Mouse (Mus musculus) hindbrain, embryonic 10.5 days (tissue): ENCODE measurements around the gene Kcnk10. TPM values are rescaled to one million over a fixed set of nuclear protein-coding genes. Genes with fewer than 3 reads are reported as not detected.

Experiments
- DNase-seq: peaks from one replicate; pipeline ENCODE4 v3.0.0-alpha.2; 2017; ENCODE audit warnings: low spot score
- H3K27ac ChIP-seq: fragments of 300-500 bp; sonication (generic); 2 replicates; pipeline ENCODE4 v1.5.1; 2016; ENCODE audit warnings: mild to moderate bottlenecking, moderate library complexity
- H3K27me3 ChIP-seq: fragments of 300-500 bp; sonication (generic); 2 replicates; pipeline ENCODE4 v1.6.1; 2016; ENCODE audit warnings: mild to moderate bottlenecking; ENCODE audit not compliant: poor library complexity, insufficient read depth, severe bottlenecking
- H3K36me3 ChIP-seq: fragments of 300-500 bp; sonication (generic); 2 replicates; pipeline ENCODE4 v1.6.1; 2016; ENCODE audit warnings: mild to moderate bottlenecking, moderate library complexity
- H3K4me1 ChIP-seq: fragments of 300-500 bp; sonication (generic); replicated peaks from 2 replicates; pipeline ENCODE4 v1.6.1; 2016; ENCODE audit warnings: mild to moderate bottlenecking
- H3K4me3 ChIP-seq: fragments of 300-500 bp; sonication (generic); 2 replicates; pipeline ENCODE4 v1.5.1; 2016; ENCODE audit warnings: mild to moderate bottlenecking, moderate library complexity
- H3K9me3 ChIP-seq: fragments of 300-500 bp; sonication (generic); 2 replicates; pipeline ENCODE4 v1.6.1; 2016; ENCODE audit warnings: mild to moderate bottlenecking, moderate library complexity
- WGBS: fragments of 180-500 bp; shearing (Covaris S2); methylation state at CpG from one replicate; pipeline ENCODE4 v1.1.7; 2016; 5-methylcytosine and 5-hydroxymethylcytosine counted together
- polyA plus RNA-seq: library from polyadenylated mRNA; unstranded; fragments of >200 nt; fragmentation: Nextera tagmentation; extraction: Ambion mirVana; gene quantifications from 2 replicates; pipeline ENCODE4 v1.2.1, GENCODE M21; 2016

The Kcnk10 gene
- polyA plus RNA-seq, 1 experiment from 2014 or later: 36.1 TPM

DNA sequence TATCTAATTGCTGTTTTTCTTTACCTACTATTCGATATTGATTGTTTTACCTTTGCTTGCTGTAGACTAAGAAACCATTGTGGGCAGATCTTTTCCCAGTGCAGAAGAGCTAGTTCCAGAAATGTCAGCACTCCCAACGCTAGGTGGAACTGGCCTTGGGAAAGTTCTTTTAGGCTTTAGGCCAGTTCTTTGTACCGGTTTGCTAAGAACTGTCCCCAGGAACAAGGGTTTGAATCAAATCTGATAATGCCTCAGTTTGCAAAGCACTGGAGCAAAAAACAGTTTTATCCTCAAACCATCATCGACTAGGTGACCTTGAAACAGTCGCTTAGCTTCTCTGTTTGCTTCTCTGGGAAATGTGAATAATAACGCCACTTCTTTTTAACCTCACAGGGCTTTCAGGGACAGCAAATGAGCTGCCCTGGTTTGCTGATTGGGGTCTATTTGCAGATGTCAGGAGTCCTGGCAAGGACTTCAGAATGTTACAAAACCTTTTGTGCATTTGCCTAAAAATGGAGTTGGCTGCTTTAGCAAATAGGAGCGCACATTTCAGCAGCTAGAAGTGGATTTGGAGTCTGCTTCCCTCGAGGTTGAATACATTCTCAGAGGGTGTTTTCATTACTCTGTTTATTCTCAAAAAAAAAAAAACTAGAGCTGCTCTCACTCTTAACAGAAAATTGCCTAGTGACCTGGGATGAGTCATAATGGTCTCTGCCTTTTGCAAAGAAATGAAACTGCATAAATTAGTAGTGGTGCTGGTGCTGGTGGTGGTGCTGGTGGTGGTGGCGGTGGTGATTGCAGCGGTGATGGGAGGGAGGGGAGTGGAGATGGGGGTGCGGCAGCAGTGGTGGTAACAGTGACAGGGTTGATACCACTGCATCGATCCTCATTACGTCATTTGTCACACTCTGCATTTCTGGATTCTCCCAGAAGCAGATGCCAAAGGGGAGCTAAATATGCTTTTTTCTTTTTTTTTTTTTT, 53.5 kb downstream of the Kcnk10 start:
- Histone ChIP-seq H3K36me3 (peaks cover 52% of the 10 kb centered on the region), H3K9me3 (peaks cover 12% of the 10 kb centered on the region), H3K4me3 (no peak overlapping the region), H3K27me3 (no peaks in the 10 kb centered on the region), H3K4me1 (peaks cover 18% of the 10 kb centered on the region), H3K27ac (peak overlapping the region; percentile 1)
- DNase-seq: no peak
- WGBS: 78% methylated on average over 13 of the region's 13 CpGs

DNA sequence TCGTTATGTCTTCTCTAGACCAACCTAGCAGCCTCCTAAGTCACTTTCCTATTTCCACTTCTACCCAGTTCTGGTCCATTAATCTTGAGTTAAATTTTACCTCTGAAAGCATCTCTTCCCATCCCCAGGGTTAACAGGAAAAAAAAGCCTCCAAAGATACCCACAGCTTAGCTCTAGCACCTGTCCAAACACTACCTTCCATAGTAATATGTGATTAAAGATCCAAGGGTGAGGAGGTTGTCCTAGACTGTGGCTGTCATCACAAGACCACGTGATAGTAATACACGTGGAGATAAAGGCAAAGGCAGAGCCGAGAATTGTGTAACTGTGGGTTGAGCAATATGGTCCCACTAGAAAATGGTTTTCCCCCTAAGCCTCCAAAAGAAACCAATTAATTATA, 56.8 kb downstream of the Kcnk10 start:
- H3K27ac ChIP-seq: no peak overlapping the region
- no peaks in the 10 kb centered on the region for H3K27me3 ChIP-seq
- WGBS: 87% methylated on average over 4 of the region's 4 CpGs
- peaks cover 44% of the 10 kb centered on the region for H3K36me3 ChIP-seq
- H3K4me1 ChIP-seq: peaks cover 18% of the 10 kb centered on the region
- H3K4me3 ChIP-seq: no peak overlapping the region
- DNase-seq: no peak
- peaks cover 6% of the 10 kb centered on the region for H3K9me3 ChIP-seq

DNA sequence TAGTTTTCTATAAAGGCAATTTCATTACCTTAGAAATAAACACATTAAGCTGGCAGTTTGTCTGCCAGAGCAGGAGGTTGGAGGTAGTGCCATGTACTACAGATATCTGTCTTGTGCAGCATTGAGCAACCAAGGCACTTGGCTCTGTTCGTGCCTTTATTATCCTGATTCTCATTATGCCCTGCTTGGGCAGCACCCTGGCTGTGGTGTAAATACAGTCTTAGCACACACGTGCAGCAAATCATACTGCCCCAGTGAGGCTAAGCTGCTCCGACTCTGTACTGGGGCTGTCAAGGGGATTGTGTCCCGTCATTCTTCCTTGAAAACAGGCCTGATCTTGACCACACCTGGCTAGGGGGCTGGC, 57.6 kb downstream of the Kcnk10 start:
- Histone ChIP-seq H3K4me1 (peaks cover 18% of the 10 kb centered on the region), H3K9me3 (peaks cover 3% of the 10 kb centered on the region), H3K4me3 (no peak overlapping the region), H3K27ac (no peak overlapping the region), H3K27me3 (no peaks in the 10 kb centered on the region), H3K36me3 (peaks cover 36% of the 10 kb centered on the region)
- DNase-seq: no peak
- WGBS: 76% methylated on average over 4 of the region's 4 CpGs

GRCm38 (mm10) chr12:98519866-98520567, 58.1 kb downstream of the Kcnk10 start:
- WGBS: 67% methylated on average over 7 of the region's 7 CpGs
- H3K4me3 ChIP-seq: no peak overlapping the region
- H3K27ac ChIP-seq: no peak overlapping the region
- H3K9me3 ChIP-seq: no peaks in the 10 kb centered on the region
- H3K36me3 ChIP-seq: peaks cover 31% of the 10 kb centered on the region
- H3K4me1 ChIP-seq: peaks cover 18% of the 10 kb centered on the region
- DNase-seq: no peak
- H3K27me3 ChIP-seq: no peaks in the 10 kb centered on the region

GRCm38 (mm10) chr12:98505601-98506000, 72.5 kb downstream of the Kcnk10 start:
- Histone ChIP-seq H3K27me3 (no peaks in the 10 kb centered on the region), H3K4me1 (peaks cover 6% of the 10 kb centered on the region), H3K36me3 (peaks cover 59% of the 10 kb centered on the region), H3K27ac (no peak overlapping the region), H3K4me3 (no peak overlapping the region), H3K9me3 (no peaks in the 10 kb centered on the region)
- no peak for DNase-seq
- 78% methylated on average over 4 of the region's 4 CpGs for WGBS

- Histone ChIP-seq H3K27ac (no peak overlapping the region), H3K4me3 (no peak overlapping the region), H3K9me3 (no peaks in the 10 kb centered on the region), H3K27me3 (no peaks in the 10 kb centered on the region), H3K36me3 (peaks cover 27% of the 10 kb centered on the region), H3K4me1 (peaks cover 6% of the 10 kb centered on the region)
- no peak for DNase-seq
- 85% methylated on average over 11 of the region's 11 CpGs for WGBS
Observed at GRCm38 (mm10) chr12:98501528-98502280, 76.4 kb downstream of the Kcnk10 start.

- H3K9me3 ChIP-seq: no peaks in the 10 kb centered on the region
- WGBS: 87% methylated on average over 4 of the region's 4 CpGs
- H3K27ac ChIP-seq: no peak overlapping the region
- H3K4me1 ChIP-seq: peaks cover 6% of the 10 kb centered on the region
- no peak overlapping the region for H3K4me3 ChIP-seq
- peaks cover 28% of the 10 kb centered on the region for H3K36me3 ChIP-seq
- DNase-seq: no peak
- no peaks in the 10 kb centered on the region for H3K27me3 ChIP-seq
Observed at GRCm38 (mm10) chr12:98501045-98501444, 77.1 kb downstream of the Kcnk10 start.

DNA sequence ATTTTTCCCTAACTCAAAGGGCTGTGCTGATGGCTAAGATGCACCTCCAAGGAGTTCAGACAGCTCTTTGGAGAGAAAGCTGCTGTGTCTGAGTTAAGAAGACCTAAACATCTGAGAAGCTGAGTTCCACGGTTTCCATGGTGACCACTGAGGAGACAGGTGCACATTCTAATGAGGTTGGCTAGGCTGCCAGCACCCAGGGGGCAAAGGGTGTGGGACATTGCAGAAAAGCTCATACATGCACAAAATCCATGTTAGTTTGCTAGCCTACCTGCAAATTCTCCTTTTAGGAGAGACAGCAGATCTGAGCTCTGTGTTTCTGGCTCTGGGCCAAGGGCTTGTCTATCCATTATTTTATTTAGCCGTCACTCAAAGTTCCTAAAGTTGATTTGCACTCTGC, 96.7 kb downstream of the Kcnk10 start:
- H3K4me1 ChIP-seq: peaks cover 42% of the 10 kb centered on the region
- 78% methylated on average over 2 of the region's 2 CpGs for WGBS
- peaks cover 21% of the 10 kb centered on the region for H3K36me3 ChIP-seq
- DNase-seq: no peak
- H3K27ac ChIP-seq: peak overlapping the region; percentile 35; the same call in 1 of the 2 replicates
- H3K27me3 ChIP-seq: no peaks in the 10 kb centered on the region
- H3K4me3 ChIP-seq: no peak overlapping the region
- no peaks in the 10 kb centered on the region for H3K9me3 ChIP-seq

GRCm38 (mm10) chr12:98481048-98481447, 97.1 kb downstream of the Kcnk10 start:
- no peak for DNase-seq
- WGBS: 76% methylated on average over 5 of the region's 5 CpGs
- peaks cover 42% of the 10 kb centered on the region for H3K4me1 ChIP-seq
- H3K27ac ChIP-seq: no peak overlapping the region; the same call in 1 of the 2 replicates
- H3K9me3 ChIP-seq: no peaks in the 10 kb centered on the region
- H3K4me3 ChIP-seq: no peak overlapping the region
- H3K27me3 ChIP-seq: no peaks in the 10 kb centered on the region
- H3K36me3 ChIP-seq: peaks cover 21% of the 10 kb centered on the region

GRCm38 (mm10) chr12:98477673-98478461, 100.2 kb downstream of the Kcnk10 start:
- peak; percentile 55 for DNase-seq
- no peaks in the 10 kb centered on the region for H3K27me3 ChIP-seq
- 24% methylated on average over 8 of the region's 8 CpGs for WGBS
- H3K9me3 ChIP-seq: no peaks in the 10 kb centered on the region
- no peak overlapping the region for H3K4me3 ChIP-seq
- peak overlapping the region; percentile 84 for H3K27ac ChIP-seq
- peaks cover 31% of the 10 kb centered on the region for H3K36me3 ChIP-seq
- peaks cover 42% of the 10 kb centered on the region for H3K4me1 ChIP-seq

GRCm38 (mm10) chr12:98471232-98471631, 106.9 kb downstream of the Kcnk10 start:
- Histone ChIP-seq H3K4me3 (no peak overlapping the region), H3K4me1 (no peaks in the 10 kb centered on the region), H3K9me3 (no peaks in the 10 kb centered on the region), H3K36me3 (peaks cover 21% of the 10 kb centered on the region; the same call in 1 of the 2 replicates), H3K27me3 (no peaks in the 10 kb centered on the region), H3K27ac (no peak overlapping the region)
- no peak for DNase-seq
- WGBS: 85% methylated on average over 5 of the region's 5 CpGs

DNA sequence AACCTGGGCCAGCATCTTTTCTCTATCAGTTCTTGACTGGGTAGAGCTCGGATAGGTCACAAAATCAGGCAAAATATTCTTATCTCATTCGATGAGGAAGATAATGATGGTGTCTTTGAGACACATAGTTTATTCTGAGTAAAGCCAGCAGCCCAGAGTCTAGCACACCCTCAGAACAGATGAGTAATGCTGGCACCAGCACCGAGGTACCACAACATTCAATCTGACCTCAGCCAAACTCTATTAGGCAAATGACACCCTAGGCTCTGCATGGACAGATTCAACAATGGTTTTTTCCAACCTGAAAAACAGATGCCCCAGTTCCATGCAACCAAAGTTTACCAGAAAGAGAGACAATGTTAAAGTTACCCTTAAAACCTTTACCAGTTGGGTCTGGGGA, 108.0 kb downstream of the Kcnk10 start:
- no peak for DNase-seq
- H3K36me3 ChIP-seq: peaks cover 21% of the 10 kb centered on the region; the same call in 1 of the 2 replicates
- no peak overlapping the region for H3K27ac ChIP-seq
- no peak overlapping the region for H3K4me3 ChIP-seq
- no peaks in the 10 kb centered on the region for H3K9me3 ChIP-seq
- H3K27me3 ChIP-seq: no peaks in the 10 kb centered on the region
- H3K4me1 ChIP-seq: no peaks in the 10 kb centered on the region
- WGBS: 89% methylated on average over 3 of the region's 3 CpGs
